Mouse (Mus musculus) kidney, adult 2 months (tissue): ENCODE measurements around the gene Prss33. TPM values are rescaled to one million over a fixed set of nuclear protein-coding genes. Genes with fewer than 3 reads are reported as not detected.
A peak's percentile ranks its signal among the peaks of the same experiment; 100 is the strongest.

Experiments used
- DNase-seq: peaks from one replicate; pipeline ENCODE4 v3.0.0; 2021
- H3K27ac ChIP-seq: fragments of 200-500 bp; 2 replicates; pipeline ENCODE4 v1.5.1; 2012; ENCODE audit warnings: low read depth, low read length, control low read depth, inconsistent platforms; ENCODE audit not compliant: insufficient read depth
- H3K27me3 ChIP-seq: fragments of 200-500 bp; replicated peaks from 2 replicates; pipeline ENCODE4 v1.6.1; 2012; ENCODE audit warnings: mild to moderate bottlenecking, moderate library complexity, low read length, inconsistent platforms; ENCODE audit not compliant: control insufficient read depth, insufficient read depth
- H3K36me3 ChIP-seq: fragments of 200-500 bp; 2 replicates; pipeline ENCODE4 v1.6.1; 2012; ENCODE audit warnings: mild to moderate bottlenecking, moderate library complexity, low read length, inconsistent platforms; ENCODE audit not compliant: control insufficient read depth, insufficient read depth
- H3K4me1 ChIP-seq: fragments of 200-500 bp; 2 replicates; pipeline ENCODE4 v1.6.1; 2011; ENCODE audit warnings: low read length; ENCODE audit not compliant: control insufficient read depth, insufficient read depth
- H3K4me3 ChIP-seq: fragments of 200-500 bp; 2 replicates; pipeline ENCODE4 v1.5.1; 2011; ENCODE audit warnings: mild to moderate bottlenecking, low read depth, low read length, control low read depth; ENCODE audit not compliant: insufficient read depth
- CTCF ChIP-seq: fragments of 200-500 bp; conservative IDR thresholded peaks from 2 replicates; pipeline ENCODE4 v1.5.1; 2011; ENCODE audit warnings: low read depth, mild to moderate bottlenecking, control low read depth, low read length, moderate library complexity, mixed read lengths; ENCODE audit not compliant: insufficient read depth, insufficient read length
- POLR2A ChIP-seq: fragments of 200-500 bp; IDR thresholded peaks from one replicate; pipeline ENCODE4 v1.6.1; 2011; ENCODE audit warnings: low read depth, low read length, control low read depth
- WGBS: fragments of 180-500 bp; shearing (Covaris S2); methylation state at CpG from one replicate; pipeline ENCODE4 v1.1.7; 2018; 5-methylcytosine and 5-hydroxymethylcytosine counted together
- polyA plus RNA-seq: library from polyadenylated mRNA; depleted of rRNA; stranded (reverse); fragments of >200 nt; gene quantifications from 2 replicates; pipeline ENCODE4 v1.2.3, GENCODE M21; 2012

The Prss33 gene
- polyA plus RNA-seq, 1 experiment, result not detected

- WGBS, result 16% methylated on average over 19 of the region's 19 CpGs
- Histone ChIP-seq H3K27ac (no peak within 1 kb of the TSS), H3K4me1 (no peaks in the 10 kb centered on the region), H3K27me3 (0 out of 2 replicates have a peak, but pooled peaks cover 2% of the 10 kb centered on the region), H3K4me3 (no peak within 1 kb of the TSS), H3K36me3 (no peaks in the 10 kb centered on the region)
- DNase-seq, result peak; percentile 55
- TF ChIP-seq POLR2A (no peak), CTCF (peak; percentile 67)
These were observed 8.0 kb upstream of the Prss33 start, which contains the start of the genes Prss32 and Prss41 for GRCm38 (mm10) chr17:23843812-23844273. Gene Prss32, plus strand, starts transcription at chr17:23843855. Gene Prss41, minus strand, starts transcription at chr17:23844172.

GRCm38 (mm10) chr17:23843141-23843811 is 7.4 kb upstream of the Prss33 start:
- Histone ChIP-seq H3K27me3 (0 out of 2 replicates have a peak, but pooled peaks cover 2% of the 10 kb centered on the region), H3K36me3 (no peaks in the 10 kb centered on the region), H3K27ac (no peak overlapping the region), H3K4me3 (no peak overlapping the region), H3K4me1 (no peaks in the 10 kb centered on the region)
- DNase-seq, result no peak
- 56% methylated on average over 23 of the region's 23 CpGs for WGBS
- TF ChIP-seq CTCF (0 out of 2 replicates have a peak, but pooled peaks have one; percentile 14), POLR2A (no peak)

- Histone ChIP-seq H3K4me3 (no peak overlapping the region), H3K36me3 (no peaks in the 10 kb centered on the region), H3K4me1 (no peaks in the 10 kb centered on the region), H3K27ac (no peak overlapping the region), H3K27me3 (0 out of 2 replicates have a peak, but pooled peaks cover 2% of the 10 kb centered on the region)
- WGBS, result 35% methylated on average over 4 of the region's 4 CpGs
- TF ChIP-seq POLR2A (no peak), CTCF (peak; percentile 45)
- peak; percentile 72 for DNase-seq
These were observed 5.3 kb upstream of the Prss33 start for GRCm38 (mm10) chr17:23841145-23841544.

GRCm38 (mm10) chr17:23831201-23831600 is 4.7 kb downstream of the Prss33 start:
- H3K27me3 ChIP-seq, result no peaks in the 10 kb centered on the region
- no peak for TF ChIP-seq CTCF
- TF ChIP-seq POLR2A, result no peak
- H3K27ac ChIP-seq, result no peak overlapping the region
- H3K36me3 ChIP-seq, result no peaks in the 10 kb centered on the region
- no peak overlapping the region for H3K4me3 ChIP-seq
- WGBS, result 100% methylated on average over 1 of the region's 1 CpGs
- DNase-seq, result no peak
- H3K4me1 ChIP-seq, result peaks cover 3% of the 10 kb centered on the region; the same call in 1 of the 2 replicates

- peak; percentile 92 for DNase-seq
These were observed 6.7 kb downstream of the Prss33 start, which contains the start of gene Elob for GRCm38 (mm10) chr17:23829064-23829619. Gene Elob, minus strand, starts transcription at chr17:23829136.

GRCm38 (mm10) chr17:23828271-23829001 is 7.4 kb downstream of the Prss33 start:
- no peaks in the 10 kb centered on the region; the same call in 1 of the 2 replicates for H3K36me3 ChIP-seq
- H3K4me1 ChIP-seq, result peaks cover 3% of the 10 kb centered on the region; the same call in 1 of the 2 replicates
- under 1% methylated on average over 47 of the region's 47 CpGs for WGBS
- DNase-seq, result peak; percentile 25
- TF ChIP-seq POLR2A (no peak), CTCF (no peak)
- H3K27ac ChIP-seq, result peak overlapping the region; percentile 4; the same call in 1 of the 2 replicates
- H3K4me3 ChIP-seq, result peak overlapping the region; percentile 71
- no peaks in the 10 kb centered on the region for H3K27me3 ChIP-seq

More at GRCm38 (mm10) chr17:23829064-23829619, 6.7 kb downstream of the Prss33 start, which contains the start of gene Elob:
- under 1% methylated on average over 37 of the region's 42 CpGs for WGBS
- peak within 1 kb of the TSS; percentile 78 for H3K4me3 ChIP-seq
- peaks cover 3% of the 10 kb centered on the region; the same call in 1 of the 2 replicates for H3K4me1 ChIP-seq
- TF ChIP-seq POLR2A (peak; percentile 30), CTCF (peak; percentile 63)
- peak within 1 kb of the TSS; percentile 96 for H3K27ac ChIP-seq
- H3K27me3 ChIP-seq, result no peaks in the 10 kb centered on the region
- H3K36me3 ChIP-seq, result no peaks in the 10 kb centered on the region
